Mouse (Mus musculus) erythroblast, embryonic 14.5 days (primary cell): ENCODE measurements around the gene Slamf9.

ENCODE experiments used
- GATA1 ChIP-seq: IDR thresholded peaks from 2 replicates; pipeline ENCODE4 v1.6.1; 2012; ENCODE audit warnings: low read length, inconsistent platforms, mixed read lengths
- TAL1 ChIP-seq: IDR thresholded peaks from 3 replicates; pipeline ENCODE4 v1.6.1; 2012; ENCODE audit warnings: low read length, inconsistent platforms, mixed read lengths

DNA sequence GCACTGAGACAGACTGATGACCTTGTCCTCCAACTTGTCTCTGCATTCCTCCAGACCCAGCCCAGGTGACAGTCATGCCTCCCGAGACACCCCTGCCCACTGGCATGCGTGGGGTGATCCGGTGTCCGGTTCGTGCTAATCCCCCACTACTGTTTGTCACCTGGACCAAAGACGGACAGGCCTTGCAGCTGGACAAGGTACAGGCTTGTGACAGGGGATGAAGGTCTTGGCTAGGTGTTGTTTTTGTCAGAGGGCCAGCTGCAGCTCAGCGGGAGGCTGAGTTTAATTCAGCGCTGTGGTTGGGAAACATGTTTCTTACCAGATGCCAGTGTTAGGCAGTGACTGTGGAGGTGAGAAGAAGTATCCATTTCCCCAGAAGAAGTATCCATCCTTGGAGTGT, 16.9 kb downstream of the Slamf9 start:
- no peak for TF ChIP-seq TAL1
- no peak for TF ChIP-seq GATA1
